Mouse (Mus musculus): ENCODE measurements around the gene Tmub1.

DNA sequence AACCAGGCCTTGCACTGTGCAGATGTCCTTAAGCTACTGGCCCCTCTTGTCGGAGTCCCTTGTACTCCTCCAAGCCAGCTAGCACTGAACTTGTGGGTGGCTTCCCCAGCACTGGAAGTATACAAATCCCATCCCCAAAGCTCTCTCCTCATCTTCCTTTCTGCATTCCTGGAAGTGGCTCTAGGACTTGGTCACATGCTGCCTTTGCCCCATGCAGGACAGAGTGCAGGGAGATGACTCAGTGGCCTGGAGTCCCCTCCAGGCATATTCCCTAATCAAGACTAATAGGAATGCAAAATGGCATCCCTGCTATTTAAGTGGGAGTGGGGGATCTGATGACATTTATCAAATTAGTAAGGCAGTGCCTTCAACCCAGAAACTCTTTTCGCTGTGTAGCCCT is 35.6 kb downstream of the Tmub1 start:
- TF ChIP-seq CTCF (conservative IDR thresholded peaks at IDR 0.05; ENCODE audit: insufficient read depth, insufficient read length, low read depth, low read length) (no peak), POLR2A (IDR thresholded peaks at IDR 0.05; ENCODE audit: low read depth, low read length) (no peak)

Measured in kidney, adult 2 months (tissue).